Mouse (Mus musculus): ENCODE measurements at regions not wholly inside any gene's neighbourhood (a gene's known extent, or its start where the extent isn't known, plus 50 kb on each side); places are given as distances from the start of the nearest gene placed in this dataset.
"Not testable (repeated sequence)": the region's sequence is repeated elsewhere in the genome, so short reads cannot be mapped to it uniquely, and the experiment has no call there.

- no peak for DNase-seq (ENCODE audit: low read depth, low spot score)
Measured at GRCm38 (mm10) chr1:14109190-14109482, 1984.0 kb downstream of the 4930444P10Rik start.

- DNase-seq (ENCODE audit: low read depth, low spot score), result no peak
Measured at GRCm38 (mm10) chr1:14108450-14109189, 1984.5 kb downstream of the 4930444P10Rik start.

- DNase-seq (ENCODE audit: low read depth, low spot score), result not testable (repeated sequence)
Measured at GRCm38 (mm10) chr1:14105521-14105920, 1987.6 kb downstream of the 4930444P10Rik start.

GRCm38 (mm10) chr1:14104529-14104928, 1988.6 kb downstream of the 4930444P10Rik start:
- no peak for DNase-seq (ENCODE audit: low read depth, low spot score)

- DNase-seq (ENCODE audit: low read depth, low spot score), result no peak
Measured at GRCm38 (mm10) chr1:14099031-14099430, 1994.1 kb downstream of the 4930444P10Rik start.

GRCm38 (mm10) chr1:14097567-14098228, 1995.4 kb downstream of the 4930444P10Rik start:
- DNase-seq (ENCODE audit: low read depth, low spot score), result peak; percentile 39

- DNase-seq (ENCODE audit: low read depth, low spot score), result no peak
Measured at GRCm38 (mm10) chr1:14064856-14065255, 2028.3 kb downstream of the 4930444P10Rik start.

GRCm38 (mm10) chr1:14036163-14036562, 2057.0 kb downstream of the 4930444P10Rik start:
- DNase-seq (ENCODE audit: low read depth, low spot score), result no peak

- DNase-seq (ENCODE audit: low read depth, low spot score), result no peak
Measured at GRCm38 (mm10) chr1:14011484-14011883, 2081.6 kb downstream of the 4930444P10Rik start.

GRCm38 (mm10) chr1:14010789-14011188, 2082.3 kb downstream of the 4930444P10Rik start:
- no peak for DNase-seq (ENCODE audit: low read depth, low spot score)

GRCm38 (mm10) chr1:14002550-14002949, 2090.6 kb downstream of the 4930444P10Rik start:
- peak; percentile 20 for DNase-seq (ENCODE audit: low read depth, low spot score)

- peak; percentile 36 for DNase-seq (ENCODE audit: low read depth, low spot score)
Measured at GRCm38 (mm10) chr1:14001431-14001830, 2091.7 kb downstream of the 4930444P10Rik start.

GRCm38 (mm10) chr1:14000605-14001395, 2092.3 kb downstream of the 4930444P10Rik start:
- peak; percentile 66 for DNase-seq (ENCODE audit: low read depth, low spot score)

- no peak for DNase-seq (ENCODE audit: low read depth, low spot score)
Measured at GRCm38 (mm10) chr1:13998178-13998708, 2094.9 kb downstream of the 4930444P10Rik start.

GRCm38 (mm10) chr1:13993825-13994509, 2099.2 kb downstream of the 4930444P10Rik start:
- no peak for DNase-seq (ENCODE audit: low read depth, low spot score)

GRCm38 (mm10) chr1:13992978-13993377, 2100.1 kb downstream of the 4930444P10Rik start:
- DNase-seq (ENCODE audit: low read depth, low spot score), result no peak

GRCm38 (mm10) chr1:13989360-13989759, 2103.8 kb downstream of the 4930444P10Rik start:
- no peak for DNase-seq (ENCODE audit: low read depth, low spot score)

- no peak for DNase-seq (ENCODE audit: low read depth, low spot score)
Measured at GRCm38 (mm10) chr1:13984833-13985232, 2108.3 kb downstream of the 4930444P10Rik start.

GRCm38 (mm10) chr1:13980273-13980672, 2112.9 kb downstream of the 4930444P10Rik start:
- no peak for DNase-seq (ENCODE audit: low read depth, low spot score)

GRCm38 (mm10) chr1:13978640-13979039, 2114.5 kb downstream of the 4930444P10Rik start:
- DNase-seq (ENCODE audit: low read depth, low spot score), result no peak

GRCm38 (mm10) chr1:13977207-13977606, 2115.9 kb downstream of the 4930444P10Rik start:
- DNase-seq (ENCODE audit: low read depth, low spot score), result no peak
